Mouse (Mus musculus) spleen, adult 18-20 months (tissue): ENCODE measurements around the gene Ube2t.

ENCODE experiments used
- DNase-seq, 2 experiments: peaks; one replicate each; pipeline ENCODE4 v3.0.0; 2022; ENCODE audit warnings: mixed read lengths in 2 of 2

Ube2t gene

GRCm38 (mm10) chr1:134962053-134962803, at the start of gene Ube2t:
Gene Ube2t (plus strand): TSS chr1:134962565.
- peak; percentile 91 to 93 for DNase-seq

- DNase-seq, result no peak
Measured at GRCm38 (mm10) chr1:134913535-134913934, 48.8 kb upstream of the Ube2t start.

GRCm38 (mm10) chr1:134915421-134915820, 46.9 kb upstream of the Ube2t start:
- no peak for DNase-seq

GRCm38 (mm10) chr1:134919010-134919409, 43.4 kb upstream of the Ube2t start:
- no peak for DNase-seq

- no peak for DNase-seq
Measured at GRCm38 (mm10) chr1:134932431-134932830, 29.9 kb upstream of the Ube2t start.

- no peak for DNase-seq
Measured at GRCm38 (mm10) chr1:134936335-134936734, 26.0 kb upstream of the Ube2t start.

- DNase-seq, result no peak
Measured at GRCm38 (mm10) chr1:134938233-134938632, 24.1 kb upstream of the Ube2t start.

DNA sequence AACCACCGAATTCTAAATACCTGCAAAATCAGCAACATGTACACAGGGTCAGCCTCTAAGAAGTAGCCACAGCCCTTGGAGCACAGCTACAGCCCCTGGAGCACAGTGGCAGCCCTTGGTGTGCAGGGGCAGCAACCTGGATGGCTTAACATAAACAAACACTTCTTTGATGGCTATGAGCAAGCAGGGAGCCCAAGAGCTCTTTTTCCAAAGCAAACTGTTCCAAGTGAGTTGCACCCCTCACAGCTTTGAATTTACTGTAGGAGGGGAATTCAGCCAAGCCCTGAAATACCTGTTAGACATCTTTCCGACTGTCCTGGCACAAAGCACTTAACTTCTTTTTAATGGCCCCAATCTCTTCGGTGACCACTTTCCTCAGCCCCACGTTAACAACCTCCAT, 21.5 kb upstream of the Ube2t start:
- no peak for DNase-seq

- DNase-seq, result no peak
Measured at GRCm38 (mm10) chr1:134942898-134943297, 19.5 kb upstream of the Ube2t start.

GRCm38 (mm10) chr1:134947590-134947989, 14.8 kb upstream of the Ube2t start:
- no peak for DNase-seq

DNA sequence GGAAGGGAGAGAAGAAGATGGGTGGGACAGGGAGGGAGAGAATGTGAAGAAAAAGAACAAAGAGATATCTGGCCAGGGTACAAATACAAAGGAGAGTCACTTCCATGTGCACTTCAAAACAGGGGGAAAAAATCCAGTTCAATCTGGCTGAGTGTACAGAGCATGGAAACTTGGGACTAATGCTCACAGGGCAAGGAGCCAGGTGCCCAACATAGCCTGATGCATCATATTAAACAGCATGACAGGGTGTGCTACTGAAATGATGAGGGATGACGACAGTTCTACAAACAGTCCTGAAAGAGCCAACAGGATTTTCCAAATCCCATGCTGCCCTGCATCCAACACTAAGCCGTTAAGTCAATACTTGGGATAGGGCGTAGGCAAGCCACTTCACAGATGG, 12.4 kb upstream of the Ube2t start:
- no peak for DNase-seq

DNA sequence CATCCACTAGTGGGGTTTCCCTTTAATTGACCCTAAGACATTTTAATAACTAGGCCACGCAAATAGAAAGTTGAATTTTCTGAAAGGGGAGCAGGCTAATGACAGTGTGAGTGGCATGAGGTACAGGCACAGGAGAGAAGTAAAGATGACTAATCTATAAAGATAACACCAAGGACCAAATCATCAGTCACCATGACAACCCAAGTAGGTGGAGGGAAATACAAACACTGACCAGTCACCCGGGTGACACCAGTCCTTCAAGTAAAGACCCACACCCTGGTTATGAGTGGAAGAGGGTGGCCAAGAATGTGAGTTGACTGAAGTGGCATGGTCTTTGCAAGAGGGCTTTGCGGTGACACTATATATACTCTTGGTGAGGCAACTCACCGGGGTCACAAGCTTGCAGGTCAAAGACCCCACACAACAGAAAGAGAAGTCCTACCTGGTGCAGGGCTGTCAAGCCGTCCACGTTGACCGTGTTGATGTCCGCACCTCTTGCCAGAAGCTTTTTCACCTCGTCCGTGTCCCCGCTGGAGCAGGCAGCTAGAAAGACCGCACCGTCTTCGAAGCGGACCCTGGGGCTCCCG, 7.2 kb upstream of the Ube2t start:
- no peak for DNase-seq

DNA sequence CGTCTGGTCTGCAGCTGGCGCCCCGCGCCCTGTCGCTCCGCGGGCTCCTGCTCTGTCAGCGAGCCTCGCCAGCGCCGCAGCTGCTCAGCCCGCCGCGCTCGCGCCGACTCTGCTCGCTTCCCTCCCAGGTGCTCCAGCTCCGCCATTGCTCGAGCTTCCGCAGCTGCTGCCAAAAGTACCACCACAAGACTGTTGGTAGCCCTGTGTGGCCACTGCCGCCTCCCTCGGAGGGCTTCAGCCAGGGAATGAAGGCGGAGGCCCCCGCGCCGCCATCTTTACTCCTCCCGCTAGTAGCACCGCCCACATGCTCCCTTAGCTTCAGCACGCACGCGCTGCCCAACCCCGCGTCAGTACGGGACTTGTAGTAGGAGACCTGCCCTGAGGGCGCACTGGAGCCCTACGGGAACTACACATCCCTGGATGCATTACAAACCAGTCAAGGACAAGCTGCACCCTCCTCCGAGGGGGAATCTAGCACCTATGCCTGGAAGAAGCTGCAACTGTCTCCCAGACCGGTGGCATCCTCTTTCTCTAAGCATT, 6.7 kb upstream of the Ube2t start, which contains the start of gene Ppp1r12b:
Ppp1r12b (minus strand) TSS at position 306 of the 540 bp plus-strand sequence.
- peak; percentile 79 to 88 for DNase-seq

DNA sequence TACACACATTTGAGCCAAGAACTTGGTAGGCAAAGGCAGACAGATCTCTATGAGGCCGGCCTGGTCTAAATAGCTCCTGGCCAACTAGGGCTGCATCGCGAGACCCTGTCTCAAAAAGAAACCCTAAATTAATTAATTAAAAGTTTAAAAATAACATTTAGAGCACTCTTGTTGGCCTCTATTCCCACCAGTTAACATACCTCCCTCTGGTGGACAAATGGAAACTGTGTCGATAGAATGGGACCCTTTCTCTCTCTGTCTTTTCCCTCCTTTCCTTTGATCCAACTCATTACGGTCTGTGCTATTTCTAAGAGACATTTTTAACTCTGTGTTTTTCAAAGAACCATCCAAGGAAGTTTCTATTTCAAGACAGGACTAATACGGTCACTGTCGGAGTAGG, 1.7 kb upstream of the Ube2t start:
- DNase-seq, result no peak

DNA sequence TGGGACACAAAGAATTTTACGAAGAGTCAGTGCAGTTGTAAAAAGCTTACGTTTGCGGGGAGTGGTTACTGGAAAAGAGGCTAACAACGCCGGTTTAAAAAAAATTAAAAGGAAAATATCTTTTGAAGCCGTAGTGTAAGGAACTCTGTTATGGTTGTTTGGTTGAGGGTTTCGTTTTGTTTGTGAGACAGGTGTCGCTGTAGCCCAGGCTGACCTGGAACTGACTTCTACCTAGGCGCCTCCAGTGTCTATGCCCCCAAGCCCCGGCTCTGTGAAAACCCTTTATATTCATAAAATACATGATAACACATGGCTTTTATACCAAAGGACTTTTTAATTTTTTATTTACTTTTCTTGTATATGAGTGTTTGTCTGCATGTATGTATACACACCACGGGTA, 456 bp downstream of the Ube2t start:
- peak in 1 of 2 experiments; percentile 31 for DNase-seq

DNA sequence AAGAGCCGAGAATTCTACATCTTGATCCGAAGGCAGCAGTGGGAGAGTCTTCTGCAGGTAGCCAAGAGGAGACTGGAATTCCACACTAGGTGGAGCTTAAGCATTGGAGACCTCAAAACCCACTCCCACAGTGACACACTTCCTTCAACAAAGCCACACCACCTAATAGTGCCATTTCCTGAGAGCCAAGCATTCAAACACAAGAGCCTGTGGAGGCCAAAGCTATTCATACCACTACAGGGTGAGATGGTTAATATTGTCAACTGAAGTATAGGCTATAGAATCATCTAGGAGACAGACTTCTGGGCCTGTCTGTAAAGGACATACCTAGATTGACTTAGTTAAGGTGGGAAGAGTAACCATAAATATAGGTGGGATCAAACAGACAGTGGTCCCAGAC, 3.1 kb downstream of the Ube2t start:
- no peak for DNase-seq

- DNase-seq, result no peak
Measured at GRCm38 (mm10) chr1:134972920-134973319, 10.6 kb downstream of the Ube2t start.

DNA sequence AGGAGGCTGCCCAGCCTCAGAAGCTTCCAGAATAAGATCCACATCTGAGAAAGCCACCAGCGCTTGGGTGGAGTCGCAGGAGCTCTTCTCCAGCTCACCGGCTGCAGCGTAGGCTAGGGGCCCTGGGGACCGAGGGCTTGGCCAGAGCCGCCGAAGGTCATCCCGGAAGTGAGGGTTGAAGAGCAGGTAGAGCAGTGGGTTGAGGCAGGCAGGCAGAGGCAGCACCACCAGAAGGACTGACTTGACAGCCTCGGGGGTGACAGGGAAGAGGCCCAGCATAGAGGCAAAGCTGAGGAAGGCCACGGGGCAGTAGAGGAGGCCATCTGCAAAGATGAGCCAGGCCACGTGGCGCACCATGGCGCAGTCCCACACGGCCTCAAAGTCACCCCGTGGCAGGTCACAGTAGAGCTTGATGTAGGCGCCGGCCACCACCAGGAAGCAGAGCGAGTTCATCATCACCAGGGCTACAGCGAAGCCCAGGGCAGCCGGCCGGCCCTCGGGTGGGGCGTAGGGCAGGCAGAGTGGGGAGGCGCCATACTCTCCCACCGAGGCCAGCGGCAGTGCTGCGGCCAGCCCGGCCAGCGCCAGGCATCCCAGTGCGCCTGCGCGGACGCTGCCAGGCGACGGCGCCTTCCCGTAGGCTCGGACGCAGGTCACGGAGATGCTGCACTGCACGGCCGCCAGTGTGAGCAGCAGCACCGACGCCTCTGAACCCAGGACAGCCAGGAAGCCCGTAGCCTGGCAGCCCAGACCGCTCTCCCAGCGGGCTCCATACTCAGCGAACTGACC, 25.0 kb downstream of the Ube2t start:
- DNase-seq, result peak in 1 of 2 experiments; percentile 14

DNA sequence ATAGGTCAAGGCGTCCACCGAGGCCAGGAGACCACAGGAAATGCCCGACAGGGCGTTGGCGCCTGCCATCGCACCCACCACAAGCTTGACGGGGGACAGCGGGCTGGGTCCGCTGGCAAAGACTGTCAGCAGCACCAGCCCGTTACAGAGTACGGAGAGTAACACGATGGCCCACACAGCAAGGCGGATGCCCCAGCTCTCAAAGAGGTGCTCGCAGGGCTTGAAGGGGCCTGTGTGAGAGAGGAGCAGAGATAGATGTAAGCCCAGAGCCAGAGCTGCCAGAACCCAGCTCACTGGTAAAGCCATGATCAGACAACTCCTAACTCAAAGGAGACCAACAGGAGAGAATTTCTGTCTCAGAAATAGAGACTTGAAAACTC, 25.6 kb downstream of the Ube2t start:
- no peak for DNase-seq

GRCm38 (mm10) chr1:134989372-134989771, 27.0 kb downstream of the Ube2t start:
- peak; percentile 24 to 65 for DNase-seq

DNA sequence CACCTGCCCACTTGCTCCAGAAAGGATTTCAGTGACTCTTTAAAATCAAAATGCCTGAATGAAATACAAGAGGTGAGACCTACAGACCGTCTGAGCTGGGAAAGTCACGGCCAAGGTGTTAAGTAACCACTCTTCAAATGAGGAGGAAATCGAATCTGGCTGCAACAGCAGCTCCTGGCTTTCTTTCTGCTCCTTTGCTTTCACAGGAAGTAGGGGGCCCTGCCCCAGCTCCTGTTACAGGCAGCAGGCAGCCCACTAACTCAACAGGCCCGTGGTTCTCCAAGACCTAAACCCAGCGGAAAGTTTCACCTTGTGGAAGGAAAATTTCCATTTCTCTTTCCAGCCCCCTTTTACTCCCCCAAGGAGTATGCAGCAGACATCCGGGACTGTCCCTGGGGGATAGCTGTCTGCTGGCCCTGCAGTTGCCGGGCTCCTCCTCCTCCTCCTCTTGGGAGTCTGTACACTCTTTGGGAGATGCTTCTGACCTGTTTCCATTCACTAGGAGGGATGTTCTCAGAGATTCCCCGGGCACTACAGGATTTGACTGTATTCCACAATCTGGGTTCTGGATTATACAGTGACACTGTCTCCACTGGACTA, 29.8 kb downstream of the Ube2t start:
- DNase-seq, result no peak

- DNase-seq, result no peak
Measured at GRCm38 (mm10) chr1:134994739-134995138, 32.4 kb downstream of the Ube2t start.

GRCm38 (mm10) chr1:134995437-134995836, 33.1 kb downstream of the Ube2t start:
- no peak for DNase-seq
